In the genomic region with DNA sequence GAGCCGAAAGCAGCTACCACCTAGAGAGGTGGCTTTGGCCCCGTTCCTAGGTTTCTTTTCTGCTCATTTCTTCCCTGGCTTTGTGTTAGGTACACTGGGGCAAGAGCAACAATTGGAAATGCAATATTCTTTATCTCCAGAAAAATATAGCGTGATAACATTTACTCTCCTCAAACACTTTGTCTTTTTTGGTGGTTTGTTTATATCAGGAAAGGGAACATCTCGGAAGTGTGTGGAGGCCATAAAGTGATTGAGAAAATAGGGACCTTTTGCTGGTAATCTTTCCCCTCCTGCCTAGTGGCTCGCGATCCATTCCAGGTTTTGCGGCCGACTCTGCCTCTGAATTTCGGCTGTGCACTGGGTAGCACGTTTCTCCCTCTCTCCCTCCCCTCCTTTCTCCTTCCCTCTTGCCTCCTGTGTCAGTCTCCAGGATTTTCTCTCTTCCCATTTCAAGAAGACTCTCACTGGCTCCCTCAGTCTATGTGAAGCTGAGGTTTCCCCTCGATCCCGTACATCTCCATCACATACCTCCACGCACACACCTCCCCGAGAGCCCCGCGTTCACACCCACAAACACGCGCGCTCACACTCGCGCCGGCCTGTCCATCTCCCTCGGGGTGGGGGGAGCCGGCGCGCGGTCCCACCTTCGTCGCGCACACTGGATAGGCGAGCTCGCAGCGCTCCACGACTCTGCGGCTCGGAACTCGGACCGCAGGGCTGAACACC, we compare ENCODE assay signal across 8 mouse cellular contexts. TPM values are rescaled to one million over a fixed set of nuclear protein-coding genes. Genes with fewer than 3 reads are reported as not detected.
DNase-seq lines count a peak whose midpoint lies in the region; ATAC-seq and TF ChIP-seq lines count a peak whose summit lies in the region.

Gene Gpc6, plus strand, starts transcription at position 440 of the 726 bp plus-strand sequence.

- H3K4me2 ChIP-seq in forebrain, embryonic 12.5 days, result peak within 1 kb of the TSS; percentile 75
- peak within 1 kb of the TSS; percentile 99 for H3K4me2 ChIP-seq in heart, embryonic 15.5 days
- H3K4me2 ChIP-seq in liver, embryonic 13.5 days, result peak within 1 kb of the TSS; percentile 63
- H3K4me2 ChIP-seq in neural tube, embryonic 14.5 days (ENCODE audit: low read depth, low read length), result peak within 1 kb of the TSS; percentile 84

- peak within 1 kb of the TSS; percentile 96 for H3K27ac ChIP-seq in forebrain, embryonic 12.5 days
- peak within 1 kb of the TSS; percentile 79 for H3K27ac ChIP-seq in heart, embryonic 15.5 days
- peak within 1 kb of the TSS; percentile 63 for H3K27ac ChIP-seq in liver, embryonic 13.5 days
- peak within 1 kb of the TSS; percentile 90 for H3K27ac ChIP-seq in neural tube, embryonic 14.5 days (ENCODE audit: low read depth, low read length)

- peak; percentile 81 for DNase-seq in 3134 (ENCODE audit: extremely low read depth, insufficient read length, low spot score)
- peak; percentile 97 for DNase-seq in brain, embryonic 14.5 days (ENCODE audit: low read depth)
- peak; percentile 85 for DNase-seq in kidney, postnatal 14 days
- DNase-seq in liver, embryonic 13.5 days, result peak; percentile 3
- peak; percentile 64 to 77 for DNase-seq in urinary bladder, postnatal 36 days (ENCODE audit: low spot score in 2 of 2)

- WGBS in forebrain, embryonic 12.5 days, result under 1% methylated on average over 38 of the region's 38 CpGs
- WGBS in heart, embryonic 15.5 days, result 1% methylated on average over 38 of the region's 38 CpGs
- WGBS in liver, embryonic 13.5 days (ENCODE audit: insufficient replicate concordance), result 2% methylated on average over 38 of the region's 38 CpGs
- under 1% methylated on average over 38 of the region's 38 CpGs for WGBS in neural tube, embryonic 14.5 days

- H3K4me1 ChIP-seq in forebrain, embryonic 12.5 days, result peaks cover 23% of the 10 kb centered on the region
- peaks cover 7% of the 10 kb centered on the region for H3K4me1 ChIP-seq in heart, embryonic 15.5 days (replicated peaks)
- H3K4me1 ChIP-seq in liver, embryonic 13.5 days (replicated peaks), result no peaks in the 10 kb centered on the region
- peaks cover 13% of the 10 kb centered on the region for H3K4me1 ChIP-seq in neural tube, embryonic 14.5 days (ENCODE audit: control insufficient read depth, insufficient read depth, low read length)

- no peak for TF ChIP-seq CTCF in brain, embryonic 14.5 days (IDR thresholded peaks at IDR 0.05; ENCODE audit: borderline replicate concordance, extremely low read depth, insufficient read depth, insufficient read length)

- peak; percentile 76 for ATAC-seq in forebrain, embryonic 12.5 days (ENCODE audit: low FRiP score)
- ATAC-seq in heart, embryonic 15.5 days (replicated peaks; ENCODE audit: insufficient number of reproducible peaks, insufficient read depth, low FRiP score, low read depth), result peak; percentile 76
- ATAC-seq in liver, embryonic 13.5 days (ENCODE audit: low read depth), result peak; percentile 45; the same call in 1 of the 2 replicates
- ATAC-seq in neural tube, embryonic 14.5 days (ENCODE audit: low read depth), result peak; percentile 81

- no peaks in the 10 kb centered on the region for H3K27me3 ChIP-seq in forebrain, embryonic 12.5 days
- H3K27me3 ChIP-seq in heart, embryonic 15.5 days, result peaks cover 4% of the 10 kb centered on the region; the same call in 1 of the 2 replicates
- peaks cover 39% of the 10 kb centered on the region for H3K27me3 ChIP-seq in liver, embryonic 13.5 days
- no peaks in the 10 kb centered on the region for H3K27me3 ChIP-seq in neural tube, embryonic 14.5 days (ENCODE audit: control insufficient read depth, insufficient read depth, low read length)

- TF ChIP-seq POLR2A in brain, embryonic 14.5 days (IDR thresholded peaks at IDR 0.05; ENCODE audit: borderline replicate concordance, extremely low read depth, insufficient read depth, insufficient read length, poor library complexity, severe bottlenecking), result peak; percentile 13; the same call in 1 of the 2 replicates

- H3K9ac ChIP-seq in forebrain, embryonic 12.5 days, result peak within 1 kb of the TSS; percentile 88
- peak within 1 kb of the TSS; percentile 63 for H3K9ac ChIP-seq in heart, embryonic 15.5 days
- peak within 1 kb of the TSS; percentile 56 for H3K9ac ChIP-seq in liver, embryonic 13.5 days
- H3K9ac ChIP-seq in neural tube, embryonic 14.5 days (replicated peaks; ENCODE audit: low read depth, low read length), result peak within 1 kb of the TSS; percentile 74

- H3K9me3 ChIP-seq in forebrain, embryonic 12.5 days, result no peaks in the 10 kb centered on the region
- H3K9me3 ChIP-seq in heart, embryonic 15.5 days (replicated peaks), result no peaks in the 10 kb centered on the region
- H3K9me3 ChIP-seq in liver, embryonic 13.5 days (replicated peaks), result no peaks in the 10 kb centered on the region
- no peaks in the 10 kb centered on the region for H3K9me3 ChIP-seq in neural tube, embryonic 14.5 days (ENCODE audit: control insufficient read depth, low read length)

- H3K36me3 ChIP-seq in forebrain, embryonic 12.5 days (replicated peaks), result no peaks in the 10 kb centered on the region
- no peaks in the 10 kb centered on the region for H3K36me3 ChIP-seq in heart, embryonic 15.5 days
- H3K36me3 ChIP-seq in liver, embryonic 13.5 days, result no peaks in the 10 kb centered on the region
- no peaks in the 10 kb centered on the region for H3K36me3 ChIP-seq in neural tube, embryonic 14.5 days (ENCODE audit: control insufficient read depth, insufficient read depth, low read length)

- peak within 1 kb of the TSS; percentile 86 for H3K4me3 ChIP-seq in forebrain, embryonic 12.5 days (replicated peaks)
- peak within 1 kb of the TSS; percentile 63 for H3K4me3 ChIP-seq in heart, embryonic 15.5 days
- peak within 1 kb of the TSS; percentile 57 for H3K4me3 ChIP-seq in liver, embryonic 13.5 days (replicated peaks)
- H3K4me3 ChIP-seq in neural tube, embryonic 14.5 days (ENCODE audit: low read depth, low read length), result peak within 1 kb of the TSS; percentile 86

RNA-seq across cellular contexts. Expression of gene Gpc6, which starts in this region (rescaled TPM):
- 6.5 and 10.7 TPM in 2 replicates for polyA plus RNA-seq in brain, embryonic 14.5 days (2012; rRNA removed)
- 32.1 and 37.7 TPM in 2 replicates for polyA plus RNA-seq in forebrain, embryonic 12.5 days (2016; fragmentation: Nextera tagmentation; extraction: Ambion mirVana)
- polyA plus RNA-seq in heart, embryonic 15.5 days (2015; fragmentation: Nextera tagmentation; extraction: Ambion mirVana), result 20.1 and 25.5 TPM in 2 replicates
- polyA plus RNA-seq in liver, embryonic 13.5 days (2015; fragmentation: Nextera tagmentation; extraction: Ambion mirVana), result 3.3 and 4.0 TPM in 2 replicates
- 20.8 and 27.8 TPM in 2 replicates for polyA plus RNA-seq in neural tube, embryonic 14.5 days (2014; fragmentation: Nextera tagmentation; extraction: Ambion mirVana)

Comparison
In these comparisons a context has a peak if more than half of its experiments do, and no peak if none do; other contexts are left out.
1. Peak in every context shown above with its lines: DNase-seq, ATAC-seq, H3K4me3 ChIP-seq and H3K27ac ChIP-seq.
2. DNase-seq: peak in every context shown above with its lines; median percentile 97 in brain, embryonic 14.5 days; 85 in kidney, postnatal 14 days; 81 in 3134; 70 in urinary bladder, postnatal 36 days; 3 in liver, embryonic 13.5 days.